Mouse (Mus musculus) right cerebral cortex, postnatal 10 days (tissue): ENCODE measurements around the gene Zfp994.
"Not testable (repeated sequence)": the region's sequence is repeated elsewhere in the genome, so short reads cannot be mapped to it uniquely, and the experiment has no call there.

Experiments used
- DNase-seq, 2 experiments: peaks; one replicate each; pipeline ENCODE4 v3.0.0; 2021; ENCODE audit warnings: low spot score in 2 of 2

Gene Zfp994

GRCm38 (mm10) chr17:22225422-22226012 lies at the start of gene Zfp994:
Gene Zfp994, minus strand, starts transcription at chr17:22225616.
- peak; percentile 98 to 99 for DNase-seq

GRCm38 (mm10) chr17:22230701-22231100 lies 5.3 kb upstream of the Zfp994 start:
- not testable (repeated sequence) for DNase-seq

- DNase-seq = peak in 1 of 2 experiments; percentile 27
Measured at GRCm38 (mm10) chr17:22225015-22225414, 401 bp downstream of the Zfp994 start.

GRCm38 (mm10) chr17:22165722-22166294 lies 59.6 kb downstream of the Zfp994 start, which contains the start of gene Zfp947:
Gene Zfp947, minus strand, starts transcription at chr17:22166190.
- peak; percentile 22 to 23 for DNase-seq

GRCm38 (mm10) chr17:22165304-22165703 lies 60.1 kb downstream of the Zfp994 start:
- DNase-seq = not testable (repeated sequence)

- DNase-seq = not testable (repeated sequence)
Measured at GRCm38 (mm10) chr17:22153951-22154350, 71.5 kb downstream of the Zfp994 start.
